Mouse (Mus musculus): ENCODE measurements around the gene Trpc1.

Gene Trpc1

DNA sequence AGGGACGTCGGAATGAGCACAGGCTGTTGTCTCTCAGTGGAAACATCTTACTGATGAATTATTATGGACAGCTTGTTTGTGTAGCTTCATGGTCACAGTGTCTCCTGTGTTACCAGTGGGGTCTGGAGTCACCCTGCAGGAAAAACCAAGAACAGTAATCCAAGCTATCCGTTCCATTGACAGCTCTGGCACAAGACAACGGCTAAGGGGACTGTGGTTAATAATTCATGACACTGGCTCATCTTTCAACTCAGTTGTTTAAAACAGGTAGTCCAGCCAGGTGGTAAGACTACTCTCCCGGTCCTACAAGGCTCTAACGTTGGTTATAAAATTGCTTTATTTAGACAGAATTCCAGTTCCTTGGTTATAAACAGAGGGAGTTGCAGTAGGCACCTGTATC lies 53.6 kb downstream of the Trpc1 start:
- DNase-seq = no peak

- DNase-seq = no peak
Measured at GRCm38 (mm10) chr9:95695023-95695422, 55.2 kb downstream of the Trpc1 start.

GRCm38 (mm10) chr9:95694526-95694925 lies 55.6 kb downstream of the Trpc1 start:
- no peak for DNase-seq

- no peak for DNase-seq
Measured at GRCm38 (mm10) chr9:95693528-95694100, 56.6 kb downstream of the Trpc1 start.

GRCm38 (mm10) chr9:95692823-95693222 lies 57.4 kb downstream of the Trpc1 start:
- DNase-seq = no peak

DNA sequence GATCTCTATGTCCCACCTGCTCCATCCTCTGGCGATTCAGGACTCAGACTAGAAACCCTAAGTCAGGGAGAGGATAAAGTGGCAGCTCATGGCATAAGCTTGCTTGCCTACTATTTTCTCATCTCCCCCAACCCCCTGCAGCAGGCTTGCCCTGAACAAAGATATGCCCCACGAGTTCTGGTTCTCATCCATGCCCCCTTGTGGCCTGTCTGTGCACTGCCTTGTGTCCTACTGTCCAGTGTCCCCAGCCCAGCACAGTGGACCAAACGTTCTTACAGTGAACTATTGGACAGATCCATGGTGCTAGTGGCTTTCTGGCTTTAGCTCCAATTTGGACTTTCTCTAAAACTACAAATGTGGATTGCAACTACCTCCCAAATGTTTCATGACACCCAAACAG lies 62.1 kb downstream of the Trpc1 start:
- no peak for DNase-seq

GRCm38 (mm10) chr9:95685660-95686440 lies 64.3 kb downstream of the Trpc1 start:
- no peak for DNase-seq

DNA sequence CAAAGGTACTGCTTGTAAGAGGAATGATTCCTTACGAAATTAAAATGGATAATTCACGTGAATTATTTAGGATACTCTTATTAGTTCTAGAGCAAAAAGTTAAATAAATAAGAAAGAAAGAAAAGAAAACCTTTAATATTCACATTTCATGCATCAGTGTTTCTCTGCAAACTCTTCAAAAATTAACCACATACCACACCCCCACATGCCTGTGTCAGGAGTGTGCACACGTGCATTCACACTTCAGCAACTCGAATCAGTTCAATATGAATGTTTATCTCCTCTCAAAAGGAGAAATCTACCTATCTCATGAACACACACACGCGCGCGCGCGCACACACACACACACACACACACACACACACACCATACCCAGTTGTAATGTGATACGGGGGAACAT lies 69.5 kb downstream of the Trpc1 start:
- DNase-seq = no peak

GRCm38 (mm10) chr9:95679966-95680365 lies 70.2 kb downstream of the Trpc1 start:
- DNase-seq = no peak

DNA sequence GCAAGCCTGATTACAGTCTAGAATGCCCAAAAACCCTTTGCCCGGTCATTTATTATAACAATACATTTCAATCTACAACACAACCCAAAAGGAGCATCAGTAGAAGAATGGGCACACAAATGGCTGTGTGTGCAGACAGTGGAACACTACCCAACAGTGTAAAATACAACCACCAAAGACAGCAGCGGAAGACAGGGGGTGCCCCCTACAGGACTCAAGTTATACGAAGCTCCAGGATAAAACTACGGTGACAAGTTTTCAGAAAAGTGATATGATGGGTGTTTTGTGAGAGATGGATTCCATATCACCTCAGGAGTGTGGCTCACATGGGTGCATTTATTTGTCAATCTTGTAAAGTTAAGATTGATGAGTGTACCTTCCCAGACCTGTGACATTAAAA lies 74.2 kb downstream of the Trpc1 start:
- no peak for DNase-seq

- DNase-seq = no peak
Measured at GRCm38 (mm10) chr9:95675064-95675699, 75.0 kb downstream of the Trpc1 start.

- DNase-seq = no peak
Measured at GRCm38 (mm10) chr9:95672760-95673159, 77.4 kb downstream of the Trpc1 start.

- no peak for DNase-seq
Measured at GRCm38 (mm10) chr9:95672331-95672730, 77.8 kb downstream of the Trpc1 start.

GRCm38 (mm10) chr9:95668306-95668705 lies 81.9 kb downstream of the Trpc1 start:
- no peak for DNase-seq

DNA sequence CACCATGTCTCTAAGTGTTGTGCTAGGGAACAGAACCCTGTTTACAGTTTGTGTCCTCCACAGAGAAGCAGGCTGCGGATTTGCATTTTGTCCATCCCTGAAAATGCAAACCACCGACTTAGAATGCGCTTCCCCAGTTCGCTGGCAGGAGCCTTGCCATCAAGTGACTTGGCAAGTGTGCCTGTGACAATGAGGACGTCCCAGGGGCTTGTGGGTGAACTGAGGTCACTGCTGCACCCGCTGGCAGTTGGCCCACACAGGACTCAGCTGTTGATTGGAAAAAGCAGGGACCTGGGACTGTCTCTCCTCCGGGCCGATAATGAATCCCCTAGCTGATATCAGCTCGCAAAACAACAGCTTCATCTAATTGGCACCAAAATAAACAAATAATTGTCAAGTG lies 82.3 kb downstream of the Trpc1 start:
- no peak for DNase-seq

DNA sequence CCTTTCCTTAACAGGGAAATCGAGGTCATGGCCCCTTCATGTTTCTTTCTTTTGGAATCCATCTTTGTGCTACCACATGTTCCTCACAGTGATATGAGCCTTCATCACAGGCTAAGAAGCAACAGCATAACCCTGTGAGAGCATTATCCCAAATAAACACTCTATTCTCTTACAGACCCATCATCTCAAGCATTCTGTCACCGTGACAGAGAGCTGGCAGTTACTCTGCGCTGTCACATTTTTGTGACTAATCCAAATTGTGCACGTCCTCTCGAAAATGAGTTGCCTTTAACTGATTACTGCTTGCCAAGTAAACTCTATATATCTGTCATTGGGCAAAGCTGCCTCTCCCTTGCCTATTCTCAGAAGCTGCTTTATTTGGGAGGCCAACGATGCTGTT lies 84.3 kb downstream of the Trpc1 start:
- DNase-seq = no peak

GRCm38 (mm10) chr9:95664290-95664989 lies 85.7 kb downstream of the Trpc1 start:
- no peak for DNase-seq

DNA sequence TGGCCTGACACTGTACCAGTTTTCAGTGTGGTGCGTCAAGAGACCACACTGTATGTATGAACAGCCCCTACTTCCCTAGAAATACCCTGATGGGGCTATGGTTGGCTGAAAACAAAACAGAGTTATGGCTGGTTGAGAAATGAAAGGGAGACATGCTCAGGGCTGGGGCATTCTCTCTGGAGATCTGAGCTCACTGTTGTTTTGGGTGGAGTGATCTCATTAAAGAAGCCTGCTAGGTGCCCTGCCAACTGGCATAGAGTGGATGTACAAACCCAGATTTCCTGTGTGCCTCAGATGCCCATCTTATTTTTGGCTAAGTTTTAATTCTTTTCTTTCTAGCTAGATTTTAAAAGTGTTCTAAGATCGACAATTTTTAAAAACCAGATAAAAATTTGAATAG lies 92.2 kb downstream of the Trpc1 start:
- DNase-seq = no peak
